Mouse (Mus musculus) thymus, postnatal 4 days (tissue): Measurements from ENCODE around the gene 4930595M18Rik.

Experiments used
- DNase-seq: peaks from one replicate; pipeline ENCODE4 v3.0.0; 2021

The 4930595M18Rik gene

GRCm38 (mm10) chrX:81458021-81458420 lies at the start of gene 4930595M18Rik:
Gene 4930595M18Rik, minus strand, starts transcription at chrX:81458121.
- no peak for DNase-seq

DNA sequence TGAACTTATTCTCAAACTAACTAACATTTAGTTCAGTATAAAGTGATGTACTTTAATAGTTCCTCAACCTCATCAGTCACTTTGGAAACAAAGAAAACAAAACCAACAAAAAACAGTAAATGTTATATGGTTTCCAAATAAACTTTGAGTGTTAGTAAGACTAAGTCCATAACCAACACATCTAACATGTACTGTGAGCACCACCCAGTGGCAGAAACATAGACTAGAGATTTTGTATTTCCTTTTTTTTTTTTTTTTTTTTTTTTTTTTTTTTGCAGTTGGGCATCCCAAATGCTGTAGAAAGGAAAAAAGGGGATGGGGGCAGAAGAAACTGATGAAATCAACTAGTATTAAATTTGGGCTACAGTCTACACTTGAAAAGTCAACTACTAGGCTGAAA lies 14.6 kb upstream of the 4930595M18Rik start:
- DNase-seq, result no peak
